Mouse (Mus musculus) testis, adult 2 months (tissue): ENCODE data around the gene Hook2.

Source experiments
- CTCF ChIP-seq: fragments of 200-500 bp; IDR thresholded peaks from 2 replicates; pipeline ENCODE4 v1.5.1; 2012; ENCODE audit warnings: low read depth, mild to moderate bottlenecking, inconsistent platforms, low read length, moderate library complexity; ENCODE audit not compliant: control insufficient read depth, insufficient read depth, insufficient replicate concordance
- POLR2A ChIP-seq: fragments of 200-500 bp; IDR thresholded peaks from 2 replicates; pipeline ENCODE4 v1.6.1; 2012; ENCODE audit warnings: low read depth, mild to moderate bottlenecking, inconsistent platforms, low read length, moderate library complexity; ENCODE audit not compliant: control insufficient read depth

GRCm38 (mm10) chr8:84990836-84991235 lies 433 bp downstream of the Hook2 start:
- TF ChIP-seq CTCF: no peak
- TF ChIP-seq POLR2A: no peak
